Mouse (Mus musculus): ENCODE measurements around the gene Hspa2. TPM values are rescaled to one million over a fixed set of nuclear protein-coding genes. Genes with fewer than 3 reads are reported as not detected.

Gene Hspa2
- total and polyA plus RNA-seq, 2 experiments from 2014 or later: 8.7 to 15.0 TPM

- DNase-seq (ENCODE audit: low spot score) (no peak), ATAC-seq (ENCODE audit: insufficient read depth, low read depth) (no peak)
- Histone ChIP-seq H3K9ac (replicated peaks; ENCODE audit: low read depth, low read length) (0 out of 2 replicates have a peak overlapping the region, but pooled peaks have one; percentile 18), H3K4me1 (ENCODE audit: control insufficient read depth, insufficient read depth) (peaks cover 16% of the 10 kb centered on the region), H3K27ac (ENCODE audit: low read depth) (no peak overlapping the region), H3K4me3 (ENCODE audit: low read depth, low read length) (peak overlapping the region; percentile 76), H3K4me2 (ENCODE audit: low read depth, low read length) (peak overlapping the region; percentile 76), H3K36me3 (replicated peaks; ENCODE audit: control insufficient read depth, insufficient read depth, low read length) (no peaks in the 10 kb centered on the region), H3K27me3 (ENCODE audit: control insufficient read depth, insufficient read depth, low read length) (peaks cover 17% of the 10 kb centered on the region; the same call in 1 of the 2 replicates), H3K9me3 (replicated peaks; ENCODE audit: control insufficient read depth, low read length) (no peaks in the 10 kb centered on the region)
- WGBS: 5% methylated on average over 23 of the region's 23 CpGs
- no peak for TF ChIP-seq CTCF (IDR thresholded peaks at IDR 0.05; ENCODE audit: low read depth)
- TF ChIP-seq EP300 (IDR thresholded peaks at IDR 0.05; ENCODE audit: low read depth): no peak
Measured at GRCm38 (mm10) chr12:76405971-76406370, 2.0 kb downstream of the Hspa2 start.

GRCm38 (mm10) chr12:76407184-76407583 is 3.2 kb downstream of the Hspa2 start:
- no peak overlapping the region for H3K4me3 ChIP-seq (ENCODE audit: low read depth, low read length)
- peaks cover 17% of the 10 kb centered on the region; the same call in 1 of the 2 replicates for H3K27me3 ChIP-seq (ENCODE audit: control insufficient read depth, insufficient read depth, low read length)
- TF ChIP-seq EP300 (IDR thresholded peaks at IDR 0.05; ENCODE audit: low read depth) (no peak), CTCF (IDR thresholded peaks at IDR 0.05; ENCODE audit: low read depth) (no peak)
- H3K9ac ChIP-seq (replicated peaks; ENCODE audit: low read depth, low read length): no peak overlapping the region
- H3K27ac ChIP-seq (ENCODE audit: low read depth): no peak overlapping the region
- H3K9me3 ChIP-seq (replicated peaks; ENCODE audit: control insufficient read depth, low read length): no peaks in the 10 kb centered on the region
- no peaks in the 10 kb centered on the region for H3K36me3 ChIP-seq (replicated peaks; ENCODE audit: control insufficient read depth, insufficient read depth, low read length)
- H3K4me2 ChIP-seq (ENCODE audit: low read depth, low read length): no peak overlapping the region
- WGBS: 78% methylated on average over 1 of the region's 1 CpGs
- no peak for ATAC-seq (ENCODE audit: insufficient read depth, low read depth)
- DNase-seq (ENCODE audit: low spot score): no peak
- peaks cover 16% of the 10 kb centered on the region for H3K4me1 ChIP-seq (ENCODE audit: control insufficient read depth, insufficient read depth)

GRCm38 (mm10) chr12:76409166-76409565 is 5.2 kb downstream of the Hspa2 start:
- WGBS: 61% methylated on average over 4 of the region's 4 CpGs

GRCm38 (mm10) chr12:76415383-76416010 is 11.5 kb downstream of the Hspa2 start:
- no peaks in the 10 kb centered on the region for H3K36me3 ChIP-seq (replicated peaks; ENCODE audit: control insufficient read depth, insufficient read depth, low read length)
- H3K9ac ChIP-seq (replicated peaks; ENCODE audit: low read depth, low read length): no peak overlapping the region
- no peak for ATAC-seq (ENCODE audit: insufficient read depth, low read depth)
- 0 out of 2 replicates have a peak, but pooled peaks cover 7% of the 10 kb centered on the region for H3K4me1 ChIP-seq (ENCODE audit: control insufficient read depth, insufficient read depth)
- DNase-seq (ENCODE audit: low spot score): no peak
- no peaks in the 10 kb centered on the region for H3K9me3 ChIP-seq (replicated peaks; ENCODE audit: control insufficient read depth, low read length)
- H3K4me3 ChIP-seq (ENCODE audit: low read depth, low read length): no peak overlapping the region
- 60% methylated on average over 11 of the region's 12 CpGs for WGBS
- no peak overlapping the region for H3K27ac ChIP-seq (ENCODE audit: low read depth)
- no peak for TF ChIP-seq CTCF (IDR thresholded peaks at IDR 0.05; ENCODE audit: low read depth)
- no peak for TF ChIP-seq EP300 (IDR thresholded peaks at IDR 0.05; ENCODE audit: low read depth)
- H3K27me3 ChIP-seq (ENCODE audit: control insufficient read depth, insufficient read depth, low read length): no peaks in the 10 kb centered on the region
- no peak overlapping the region for H3K4me2 ChIP-seq (ENCODE audit: low read depth, low read length)

More at GRCm38 (mm10) chr12:76409166-76409565, 5.2 kb downstream of the Hspa2 start:
- Histone ChIP-seq H3K9me3 (replicated peaks; ENCODE audit: control insufficient read depth, low read length) (no peaks in the 10 kb centered on the region), H3K4me2 (ENCODE audit: low read depth, low read length) (no peak overlapping the region), H3K36me3 (replicated peaks; ENCODE audit: control insufficient read depth, insufficient read depth, low read length) (no peaks in the 10 kb centered on the region), H3K4me3 (ENCODE audit: low read depth, low read length) (no peak overlapping the region), H3K27ac (ENCODE audit: low read depth) (no peak overlapping the region), H3K27me3 (ENCODE audit: control insufficient read depth, insufficient read depth, low read length) (peaks cover 17% of the 10 kb centered on the region; the same call in 1 of the 2 replicates), H3K4me1 (ENCODE audit: control insufficient read depth, insufficient read depth) (peaks cover 16% of the 10 kb centered on the region), H3K9ac (replicated peaks; ENCODE audit: low read depth, low read length) (no peak overlapping the region)
- no peak for ATAC-seq (ENCODE audit: insufficient read depth, low read depth)
- no peak for DNase-seq (ENCODE audit: low spot score)
- no peak for TF ChIP-seq CTCF (IDR thresholded peaks at IDR 0.05; ENCODE audit: low read depth)

- TF ChIP-seq EP300 (IDR thresholded peaks at IDR 0.05; ENCODE audit: low read depth): no peak
- TF ChIP-seq CTCF (IDR thresholded peaks at IDR 0.05; ENCODE audit: low read depth): no peak
- 2% methylated on average over 37 of the region's 37 CpGs for WGBS
- H3K36me3 ChIP-seq (replicated peaks; ENCODE audit: control insufficient read depth, insufficient read depth, low read length): no peaks in the 10 kb centered on the region
- DNase-seq (ENCODE audit: low spot score) (no peak), ATAC-seq (ENCODE audit: insufficient read depth, low read depth) (peak; percentile 66)
- no peak within 1 kb of the TSS for H3K27ac ChIP-seq (ENCODE audit: low read depth)
- peak within 1 kb of the TSS; percentile 59 for H3K4me2 ChIP-seq (ENCODE audit: low read depth, low read length)
- no peaks in the 10 kb centered on the region for H3K9me3 ChIP-seq (replicated peaks; ENCODE audit: control insufficient read depth, low read length)
- peak within 1 kb of the TSS; percentile 37 for H3K4me3 ChIP-seq (ENCODE audit: low read depth, low read length)
- 0 out of 2 replicates have a peak, but pooled peaks cover 7% of the 10 kb centered on the region for H3K4me1 ChIP-seq (ENCODE audit: control insufficient read depth, insufficient read depth)
- H3K9ac ChIP-seq (replicated peaks; ENCODE audit: low read depth, low read length): 0 out of 2 replicates have a peak within 1 kb of the TSS, but pooled peaks have one; percentile 1
- no peaks in the 10 kb centered on the region for H3K27me3 ChIP-seq (ENCODE audit: control insufficient read depth, insufficient read depth, low read length)
Measured at GRCm38 (mm10) chr12:76417433-76417854, 13.5 kb downstream of the Hspa2 start, which contains the start of gene Ppp1r36. Ppp1r36 (plus strand) TSS chr12:76417538.

Measured in heart, postnatal 0 days (tissue).